Mouse (Mus musculus) ES-E14 (cell line): ENCODE measurements around the gene Ypel1. TPM values are rescaled to one million over a fixed set of nuclear protein-coding genes. Genes with fewer than 3 reads are reported as not detected.

Experiments
- DNase-seq: peaks from one replicate; pipeline ENCODE4 v3.0.0-alpha.2; 2013; ENCODE audit warnings: low read depth, low spot score
- H3K27ac ChIP-seq: 2 replicates; pipeline ENCODE4 v1.5.1; 2012; ENCODE audit warnings: low read depth, mild to moderate bottlenecking, low read length, moderate library complexity, mixed read lengths; ENCODE audit not compliant: poor library complexity, insufficient read depth, severe bottlenecking
- H3K36me3 ChIP-seq: 2 replicates; pipeline ENCODE4 v1.6.1; 2012; ENCODE audit warnings: mild to moderate bottlenecking, low read length, moderate library complexity, mixed read lengths; ENCODE audit not compliant: control insufficient read depth, poor library complexity, insufficient read depth, severe bottlenecking
- H3K4me1 ChIP-seq, 2 experiments: fragments of 150-350 bp in 1 of 2; sonication (generic) in 1 of 2; 2 replicates each; pipeline ENCODE4 v1.6.1; 2012; ENCODE audit warnings: low read length in 2 of 2, mild to moderate bottlenecking in 1 of 2, mixed read lengths in 1 of 2; ENCODE audit not compliant: control insufficient read depth in 2 of 2, insufficient read depth in 2 of 2, poor library complexity in 1 of 2
- H3K4me3 ChIP-seq, 2 experiments: fragments of 150-350 bp in 1 of 2; sonication (generic) in 1 of 2; 2 replicates each; pipeline ENCODE4 v1.5.1; 2012; ENCODE audit warnings: low read length in 2 of 2, low read depth in 1 of 2, mild to moderate bottlenecking in 1 of 2, mixed read lengths in 1 of 2; ENCODE audit not compliant: insufficient read depth in 1 of 2, poor library complexity in 1 of 2, severe bottlenecking in 1 of 2
- H3K9ac ChIP-seq: 2 replicates; pipeline ENCODE4 v1.6.1; 2012; ENCODE audit warnings: low read depth, mild to moderate bottlenecking, low read length, mixed read lengths; ENCODE audit not compliant: poor library complexity, insufficient read depth, severe bottlenecking
- H3K9me3 ChIP-seq: fragments of 150-350 bp; sonication (generic); 2 replicates; pipeline ENCODE4 v1.6.1; 2012; ENCODE audit warnings: low read depth, mild to moderate bottlenecking, low read length; ENCODE audit not compliant: control insufficient read depth, insufficient read depth
- CHD2 ChIP-seq: IDR thresholded peaks from 2 replicates; pipeline ENCODE4 v1.6.1; 2014; ENCODE audit warnings: mild to moderate bottlenecking, low read depth, low read length, inconsistent platforms
- HCFC1 ChIP-seq: IDR thresholded peaks from 2 replicates; pipeline ENCODE4 v1.6.1; 2012; ENCODE audit warnings: low read length, inconsistent platforms, borderline replicate concordance; ENCODE audit not compliant: insufficient read depth
- MAFK ChIP-seq: IDR thresholded peaks from 2 replicates; pipeline ENCODE4 v1.6.1; 2014; ENCODE audit warnings: mild to moderate bottlenecking, low read depth, low read length, inconsistent platforms; ENCODE audit not compliant: insufficient read depth
- ZC3H11A ChIP-seq: IDR thresholded peaks from 2 replicates; pipeline ENCODE4 v1.6.1; 2012; ENCODE audit warnings: low read depth, mild to moderate bottlenecking, inconsistent platforms, low read length, borderline replicate concordance
- ZNF384 ChIP-seq: IDR thresholded peaks from 2 replicates; pipeline ENCODE4 v1.6.1; 2012; ENCODE audit warnings: low read depth, low read length, inconsistent platforms
- in situ Hi-C, 2 experiments: fragments of 600-800 bp; cut with MboI; formaldehyde crosslinking; loops; one replicate each; pipeline ENCODE4 v1.15.1; 2025; ENCODE audit warnings: low sequenced_read_pairs in 2 of 2, inconsistent platforms in 1 of 2; ENCODE audit not compliant: unreplicated experiment in 2 of 2
- total RNA-seq: library from RNA; depleted of rRNA; stranded (reverse); fragments of 300-350 nt; gene quantifications from 2 replicates; pipeline ENCODE4 v1.2.3, GENCODE M21; 2012

Gene Ypel1
- total RNA-seq, 1 experiment, result 5.9 TPM

DNA sequence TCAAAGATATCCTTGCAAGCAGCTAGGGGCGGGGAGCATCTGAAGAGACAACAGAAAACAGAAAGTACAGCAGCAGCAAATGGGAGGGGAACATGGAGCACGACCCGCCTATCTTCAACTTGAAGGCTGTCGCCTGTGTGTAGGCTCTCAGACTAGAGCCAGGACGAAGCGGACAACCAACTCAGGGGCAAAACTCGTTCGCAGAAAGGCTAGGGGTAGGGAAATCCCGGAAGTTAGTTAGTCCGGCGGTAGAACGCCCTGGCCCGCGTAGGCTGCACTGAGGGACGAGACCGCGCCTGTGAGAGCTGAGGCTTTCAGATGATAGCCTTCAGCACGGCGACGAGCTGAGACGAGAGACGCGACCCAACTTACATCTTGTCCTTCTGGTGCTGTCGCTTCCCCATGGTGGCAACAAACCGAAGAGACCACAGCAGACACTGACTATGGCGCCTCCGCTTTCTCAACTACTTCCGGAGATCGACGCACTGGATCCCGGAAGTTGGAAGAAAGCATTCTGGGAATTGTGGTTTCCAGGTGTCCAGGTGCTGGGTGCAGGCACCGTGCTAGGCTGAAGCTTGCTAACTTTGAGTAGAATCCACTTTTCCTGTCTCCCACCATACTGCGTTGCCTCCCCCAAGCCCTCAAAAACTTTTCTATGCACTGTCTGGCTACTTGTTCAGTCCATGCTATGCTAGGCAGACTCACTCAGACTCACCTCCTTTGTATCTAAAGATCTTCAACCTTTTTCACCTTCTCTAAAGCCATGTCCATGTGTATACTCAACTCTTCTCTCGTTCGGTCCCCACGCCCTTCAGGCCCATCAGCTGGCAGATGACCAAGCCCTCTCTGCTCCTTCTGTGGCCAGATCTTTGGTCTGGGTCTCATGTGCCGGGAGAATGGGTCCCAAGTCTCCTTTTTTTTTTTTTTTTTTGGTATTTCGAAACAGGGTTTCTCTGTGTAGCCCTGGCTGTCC, 41.6 kb downstream of the Ypel1 start, which contains the start of gene Ppil2:
Gene Ppil2 (minus strand): TSS at position 487 of the 973 bp plus-strand sequence.
- in situ Hi-C loops, result no loop called here
- Histone ChIP-seq H3K27ac (0 out of 2 replicates have a peak within 1 kb of the TSS, but pooled peaks have one; percentile 35), H3K4me3 (peak within 1 kb of the TSS; percentile 86 to 99), H3K4me1 (0 out of 4 replicates have a peak, but pooled peaks cover 0 to 2% of the 10 kb centered on the region in 2 experiments), H3K9me3 (no peaks in the 10 kb centered on the region), H3K9ac (peak within 1 kb of the TSS; percentile 89), H3K36me3 (peaks cover 25% of the 10 kb centered on the region)
- peak; percentile 67 for DNase-seq
- TF ChIP-seq CHD2 (no peak), HCFC1 (peak; percentile 95)

DNA sequence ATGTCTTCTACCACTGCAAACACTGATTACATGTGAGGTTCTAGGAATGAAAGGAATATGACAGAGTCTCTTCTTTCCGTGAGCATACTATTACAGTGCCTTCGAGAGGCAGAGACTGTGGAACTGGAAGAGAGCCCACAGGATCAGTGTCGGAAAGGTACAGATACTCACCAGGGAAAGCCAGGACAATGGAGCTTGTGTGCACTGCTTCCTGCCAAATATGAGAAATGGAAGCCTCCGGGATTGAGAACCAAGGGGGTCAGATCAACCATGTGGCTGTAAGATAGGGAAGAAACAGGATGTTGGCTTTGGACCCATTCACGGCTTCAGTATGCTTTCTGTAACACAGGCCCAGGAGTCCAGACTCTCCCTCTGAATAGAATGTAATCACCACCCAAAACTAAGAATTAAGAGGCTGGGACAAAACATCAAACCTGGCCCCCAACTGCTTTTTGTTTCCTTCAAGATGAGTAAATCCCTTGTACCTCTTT, 47.9 kb downstream of the Ypel1 start:
- H3K4me1 ChIP-seq, result peaks cover 3 to 4% of the 10 kb centered on the region in 2 experiments; a peak in 1 of 4 replicates
- H3K27ac ChIP-seq, result no peak overlapping the region
- H3K4me3 ChIP-seq, result no peak overlapping the region
- no peaks in the 10 kb centered on the region for H3K9me3 ChIP-seq
- H3K9ac ChIP-seq, result no peak overlapping the region
- no peak for TF ChIP-seq HCFC1
- TF ChIP-seq ZC3H11A, result no peak
- TF ChIP-seq CHD2, result no peak
- no peak for TF ChIP-seq MAFK
- TF ChIP-seq ZNF384, result no peak
- no peak for DNase-seq
- in situ Hi-C loops, result no loop called here
- peaks cover 37% of the 10 kb centered on the region for H3K36me3 ChIP-seq

DNA sequence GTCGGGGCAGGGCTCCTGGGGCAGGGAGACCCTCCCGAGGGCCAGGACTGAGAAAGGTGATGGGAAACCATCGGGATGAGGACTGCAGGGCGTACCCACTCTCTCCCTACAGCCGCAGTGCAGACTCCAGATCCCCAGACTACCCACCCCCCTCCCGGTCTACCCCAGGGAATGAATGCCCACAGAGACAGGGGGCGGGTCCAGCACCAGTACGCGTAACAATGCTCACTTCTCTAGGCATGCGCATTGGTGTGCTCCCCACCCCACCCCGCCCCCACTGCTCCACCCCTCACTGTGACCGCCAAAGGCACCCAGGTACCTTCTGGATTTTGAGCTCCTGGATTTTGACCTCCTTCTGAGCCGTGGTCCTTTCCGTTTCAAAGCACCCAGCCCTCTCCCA, 52.1 kb downstream of the Ypel1 start:
- peak overlapping the region; percentile 56 for H3K9ac ChIP-seq

DNA sequence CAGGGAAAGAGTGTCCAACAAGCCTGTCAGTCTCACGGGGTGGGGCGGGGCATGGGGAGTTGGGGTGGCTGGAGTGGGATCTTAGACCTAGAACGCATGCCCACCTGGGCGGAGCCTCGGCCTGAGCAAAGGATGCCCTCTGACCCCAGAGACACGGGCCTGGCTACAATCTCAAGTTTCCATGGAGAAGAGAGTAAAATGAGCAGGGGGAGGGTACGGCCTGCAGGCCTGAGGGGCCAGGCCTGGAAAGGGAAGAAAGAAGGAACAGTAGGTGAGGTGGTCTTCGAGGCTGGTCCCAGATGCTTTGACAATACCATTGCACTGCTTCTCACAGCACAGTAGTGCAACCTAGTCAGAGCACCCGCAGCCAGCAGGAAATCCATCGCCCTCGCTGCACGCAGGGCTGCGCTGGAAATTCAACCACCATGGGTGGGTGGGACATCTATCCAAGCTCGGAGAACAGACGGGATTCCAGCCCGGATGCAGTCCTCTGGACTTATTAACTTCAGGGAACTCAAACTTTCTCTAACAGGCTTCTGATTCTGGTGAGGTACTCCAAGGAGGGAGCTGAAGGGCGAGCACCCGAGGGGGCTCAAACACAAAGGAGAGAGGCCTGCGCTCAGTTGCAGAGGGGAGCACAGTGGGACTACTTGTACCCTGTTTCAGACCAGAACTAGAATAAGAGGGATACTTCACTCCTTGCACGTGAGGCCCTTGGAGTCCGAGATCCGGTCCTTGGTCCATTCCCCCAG, 54.8 kb downstream of the Ypel1 start:
- peaks cover 15% of the 10 kb centered on the region for H3K36me3 ChIP-seq
- H3K4me1 ChIP-seq, result peaks cover 5 to 7% of the 10 kb centered on the region in 2 experiments; a peak in 1 of 4 replicates
- H3K27ac ChIP-seq, result peak overlapping the region; percentile 54; the same call in 1 of the 2 replicates
- TF ChIP-seq CHD2, result no peak
- no peak for TF ChIP-seq ZNF384
- TF ChIP-seq ZC3H11A, result no peak
- TF ChIP-seq MAFK, result no peak
- no peak for TF ChIP-seq HCFC1
- no peaks in the 10 kb centered on the region for H3K9me3 ChIP-seq
- peak overlapping the region; percentile 91 for H3K9ac ChIP-seq
- in situ Hi-C loops, result no loop called here
- no peak for DNase-seq
- H3K4me3 ChIP-seq, result peak overlapping the region; percentile 77 to 88

More for the DNA sequence above, 52.1 kb downstream of the Ypel1 start:
- peak overlapping the region; percentile 50 to 53 for H3K4me3 ChIP-seq
- DNase-seq, result peak; percentile 62
- TF ChIP-seq ZNF384, result no peak
- TF ChIP-seq CHD2, result no peak
- no peak for TF ChIP-seq ZC3H11A
- no peak for TF ChIP-seq HCFC1
- TF ChIP-seq MAFK, result no peak
- no peak overlapping the region for H3K27ac ChIP-seq
- peaks cover 25% of the 10 kb centered on the region for H3K36me3 ChIP-seq
- in situ Hi-C loops, result no loop called here
- H3K4me1 ChIP-seq, result peaks cover 5 to 7% of the 10 kb centered on the region in 2 experiments; a peak in 1 of 4 replicates
- H3K9me3 ChIP-seq, result no peaks in the 10 kb centered on the region
